Mouse (Mus musculus): ENCODE data around the gene Tmem184b. TPM values are rescaled to one million over a fixed set of nuclear protein-coding genes. Genes with fewer than 3 reads are reported as not detected.

The Tmem184b gene
- total RNA-seq, 2 experiments from 2014 or later, result 23.2 to 30.0 TPM

DNA sequence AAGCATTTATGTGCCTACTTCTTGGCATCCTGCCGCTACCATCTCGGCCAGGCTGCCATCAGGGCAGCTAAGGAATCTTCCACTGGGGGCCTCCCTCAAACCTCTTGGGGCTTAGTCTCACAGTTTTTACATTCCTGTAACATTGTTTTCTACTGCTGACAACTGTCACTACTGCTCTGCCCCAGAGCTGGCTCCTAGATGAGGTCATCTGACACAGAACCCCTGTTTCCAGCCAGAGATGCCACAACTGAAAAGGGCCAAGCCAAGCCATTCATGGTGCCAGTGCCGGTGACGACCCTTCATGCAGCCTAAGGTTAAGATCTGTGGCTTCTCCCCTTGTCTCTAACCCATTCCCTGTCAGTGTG is 79.6 kb downstream of the Tmem184b start:
- intact Hi-C loops (cut with DNase I), result no loop called here
- no peak for DNase-seq

DNA sequence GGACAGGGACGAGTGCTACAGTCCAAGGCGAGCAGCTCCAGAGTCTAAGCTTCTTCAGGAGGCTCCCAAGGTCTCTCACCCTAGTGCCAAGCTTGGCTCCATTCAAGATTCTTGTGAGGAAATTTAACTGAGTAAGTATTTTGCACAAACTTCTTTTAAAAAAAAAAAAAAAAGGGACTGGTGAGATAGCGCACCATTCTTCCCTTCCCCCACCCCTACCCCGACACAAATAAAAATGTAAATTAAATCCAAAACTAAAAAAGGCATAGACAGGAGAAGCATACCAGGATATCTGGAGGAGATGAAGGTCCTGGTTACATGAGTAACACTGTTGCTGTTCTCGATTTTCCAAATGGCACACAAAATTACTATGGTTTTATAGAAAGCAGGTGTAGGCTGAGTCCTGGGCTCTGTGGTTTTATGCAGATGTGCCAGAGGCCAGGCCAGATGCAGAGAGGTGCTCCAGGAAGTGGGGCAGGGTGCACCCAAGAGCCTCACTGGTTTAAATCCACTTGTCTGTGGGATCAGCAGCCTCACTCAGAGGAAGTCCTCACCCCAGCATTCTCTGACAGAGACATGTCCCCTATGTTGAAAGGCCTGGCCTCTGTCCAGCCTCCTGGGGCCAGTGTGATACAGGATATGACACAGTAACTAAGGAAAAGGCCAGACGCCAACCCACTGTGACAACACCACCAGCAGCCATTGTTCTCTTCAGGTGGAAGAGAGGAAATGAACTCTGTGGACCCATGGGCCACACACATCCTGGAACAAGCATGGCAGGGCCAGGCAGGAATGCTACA is 80.2 kb downstream of the Tmem184b start:
- intact Hi-C loops (cut with DNase I), result no loop called here
- DNase-seq, result peak in 1 of 2 experiments; percentile 58

- no peak for DNase-seq
- intact Hi-C loops (cut with DNase I), result no loop called here
These were observed 80.9 kb downstream of the Tmem184b start for GRCm38 (mm10) chr15:79322281-79322990.

- intact Hi-C loops (cut with DNase I), result no loop called here
- no peak for DNase-seq
These were observed 81.6 kb downstream of the Tmem184b start for GRCm38 (mm10) chr15:79321733-79322190.

GRCm38 (mm10) chr15:79313848-79314369 is 89.5 kb downstream of the Tmem184b start:
- no peak for DNase-seq
- intact Hi-C loops (cut with DNase I), result no loop called here

Small RNA genes within 50 kb of the gene (microRNA-seq; reads per million reads assigned to microRNA genes)
- 2.5 to 3.0 reads per million in 2 experiments for gene Mir1943

Other genes starting within 250 kb of the Tmem184b start
- gene Sox10, start 238.3 kb downstream of the Tmem184b start, total RNA-seq (2021), result 1 to 10 TPM in 1 of 2 experiments, under 1 TPM in 1; 0.97 to 1.8 TPM
- gene Pick1, start 174.4 kb downstream of the Tmem184b start, total RNA-seq (2021), result 10 to 100 TPM; 26.9 to 30.9 TPM
- gene Gm49486, start 174.2 kb downstream of the Tmem184b start, total RNA-seq (2021), result under 1 TPM in 1 of 2 experiments, not detected in 1; 0.46 TPM
- gene Slc16a8, start 148.8 kb downstream of the Tmem184b start, total RNA-seq (2021), result under 1 TPM in 1 of 2 experiments, not detected in 1; 0.18 TPM
- 1 to 10 TPM; 1.0 to 1.5 TPM for gene Baiap2l2, start 118.0 kb downstream of the Tmem184b start, total RNA-seq (2021)
- 10 to 100 TPM; 15.2 to 16.1 TPM for gene Pla2g6, start 75.2 kb downstream of the Tmem184b start, total RNA-seq (2021)
- 1 to 10 TPM; 3.4 to 4.0 TPM for gene Maff, start 56.9 kb downstream of the Tmem184b start, total RNA-seq (2021)
- 10 to 100 TPM; 46.7 to 50.7 TPM for gene Csnk1e, start 52.0 kb upstream of the Tmem184b start, total RNA-seq (2021)
- not detected for gene Kcnj4, start 101.7 kb upstream of the Tmem184b start, total RNA-seq (2021)
- gene Kdelr3, start 112.8 kb upstream of the Tmem184b start, total RNA-seq (2021), result 1 to 10 TPM; 4.0 to 4.3 TPM
- 10 to 100 TPM; 54.3 to 67.2 TPM for gene Ddx17, start 143.2 kb upstream of the Tmem184b start, total RNA-seq (2021)
- not detected for gene Dmc1, start 201.5 kb upstream of the Tmem184b start, total RNA-seq (2021)

All from gastrocnemius, postnatal 36 days (tissue).